Mouse (Mus musculus): Measurements from ENCODE around the gene Ltbp2. TPM values are rescaled to one million over a fixed set of nuclear protein-coding genes. Genes with fewer than 3 reads are reported as not detected.

Gene Ltbp2
- polyA plus RNA-seq, 1 experiment from 2014 or later, result 0.05 TPM

DNA sequence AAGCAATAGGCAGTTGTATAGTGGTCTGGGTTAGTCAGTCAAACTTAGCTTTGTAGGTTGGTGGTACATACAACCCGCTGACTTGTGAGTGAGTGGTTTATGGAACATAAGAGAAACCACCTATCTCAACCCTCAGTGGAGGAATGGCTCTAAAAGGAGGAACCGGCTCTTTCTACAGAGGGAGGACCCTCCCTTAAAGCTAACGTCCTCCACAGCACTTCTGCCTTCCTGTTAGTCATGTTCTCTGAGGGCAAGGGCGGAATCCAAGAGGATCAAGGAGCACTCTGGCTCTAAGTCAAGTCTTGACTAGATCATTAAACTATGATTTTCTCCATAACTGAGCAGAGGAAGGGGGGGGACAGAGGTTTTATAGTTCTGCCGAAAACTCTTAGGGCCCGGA is 108.8 kb downstream of the Ltbp2 start:
- H3K9me3 ChIP-seq (ENCODE audit: control insufficient read depth, low read length), result no peaks in the 10 kb centered on the region
- DNase-seq (ENCODE audit: low spot score, missing footprints), result no peak
- peaks cover 14% of the 10 kb centered on the region for H3K4me1 ChIP-seq (ENCODE audit: control insufficient read depth, insufficient read depth, low read length)
- no peak for ATAC-seq (ENCODE audit: low FRiP score)
- H3K27me3 ChIP-seq (ENCODE audit: control insufficient read depth, insufficient read depth, low read length), result no peaks in the 10 kb centered on the region
- peaks cover 11% of the 10 kb centered on the region; the same call in 1 of the 2 replicates for H3K36me3 ChIP-seq (ENCODE audit: control insufficient read depth, insufficient read depth, low read length)
- no peak overlapping the region for H3K4me2 ChIP-seq
- H3K4me3 ChIP-seq (ENCODE audit: low read depth, low read length), result no peak overlapping the region
- H3K27ac ChIP-seq (ENCODE audit: low read depth, low read length), result no peak overlapping the region
- no peak overlapping the region for H3K9ac ChIP-seq (ENCODE audit: low read length)
- 91% methylated on average over 6 of the region's 6 CpGs for WGBS

DNA sequence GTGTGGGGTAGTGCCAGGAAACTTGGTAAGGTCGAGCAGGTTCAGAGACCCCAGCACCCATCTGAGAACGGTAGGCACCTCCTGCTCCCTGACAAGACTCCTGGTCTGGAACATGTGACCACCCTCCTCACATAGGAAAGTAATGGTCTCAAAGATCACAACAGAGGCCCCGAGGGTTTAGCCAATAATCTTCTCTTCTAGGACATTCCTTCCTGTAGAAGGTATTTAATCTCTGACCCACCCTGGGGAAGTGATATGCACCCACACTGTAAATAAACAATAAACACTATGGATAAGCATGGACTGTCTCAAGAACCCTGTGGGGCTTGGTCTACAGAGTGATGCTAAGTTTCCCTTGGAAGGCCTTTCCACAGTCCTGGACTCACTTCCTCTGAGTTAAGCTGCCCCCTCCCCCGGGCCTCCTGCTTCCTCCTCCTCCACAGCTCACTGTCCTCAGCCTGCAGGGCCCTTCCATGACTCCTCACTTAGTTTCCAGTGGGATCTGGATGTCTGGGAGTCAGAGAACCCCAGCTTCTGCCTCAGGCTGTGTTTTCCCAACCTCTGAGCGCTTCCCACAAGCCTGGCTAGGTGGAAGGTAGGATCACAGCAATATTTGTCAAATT is 110.1 kb downstream of the Ltbp2 start:
- DNase-seq (ENCODE audit: low spot score, missing footprints), result no peak
- Histone ChIP-seq H3K9ac (ENCODE audit: low read length) (no peak overlapping the region), H3K4me3 (ENCODE audit: low read depth, low read length) (no peak overlapping the region), H3K36me3 (ENCODE audit: control insufficient read depth, insufficient read depth, low read length) (peaks cover 11% of the 10 kb centered on the region; the same call in 1 of the 2 replicates), H3K9me3 (ENCODE audit: control insufficient read depth, low read length) (no peaks in the 10 kb centered on the region), H3K27ac (ENCODE audit: low read depth, low read length) (no peak overlapping the region), H3K27me3 (ENCODE audit: control insufficient read depth, insufficient read depth, low read length) (no peaks in the 10 kb centered on the region), H3K4me1 (ENCODE audit: control insufficient read depth, insufficient read depth, low read length) (peaks cover 10% of the 10 kb centered on the region), H3K4me2 (no peak overlapping the region)
- 86% methylated on average over 5 of the region's 5 CpGs for WGBS
- no peak for ATAC-seq (ENCODE audit: low FRiP score)

DNA sequence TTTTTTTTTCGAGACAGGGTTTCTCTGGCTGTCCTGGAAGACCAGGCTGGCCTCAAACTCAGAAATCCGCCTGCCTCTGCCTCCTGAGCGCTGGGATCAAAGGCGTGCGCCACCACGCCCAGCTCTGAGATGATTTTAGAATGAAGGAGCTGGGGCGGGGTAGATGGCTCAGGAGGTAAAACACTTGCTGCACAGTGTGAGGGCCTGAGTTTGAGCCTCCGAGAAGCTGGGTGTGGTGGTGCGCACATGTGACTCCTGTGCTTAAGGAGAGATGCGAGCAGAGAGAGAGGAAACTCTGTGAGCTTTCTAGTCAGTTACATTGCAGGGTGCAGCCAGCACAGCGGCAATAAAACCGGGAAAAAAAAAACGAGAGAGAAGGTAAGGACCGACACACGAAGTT is 110.8 kb downstream of the Ltbp2 start:
- Histone ChIP-seq H3K27ac (ENCODE audit: low read depth, low read length) (no peak overlapping the region), H3K9ac (ENCODE audit: low read length) (no peak overlapping the region), H3K36me3 (ENCODE audit: control insufficient read depth, insufficient read depth, low read length) (peaks cover 13% of the 10 kb centered on the region), H3K27me3 (ENCODE audit: control insufficient read depth, insufficient read depth, low read length) (no peaks in the 10 kb centered on the region), H3K4me1 (ENCODE audit: control insufficient read depth, insufficient read depth, low read length) (peaks cover 6% of the 10 kb centered on the region), H3K4me2 (no peak overlapping the region), H3K4me3 (ENCODE audit: low read depth, low read length) (no peak overlapping the region), H3K9me3 (ENCODE audit: control insufficient read depth, low read length) (no peaks in the 10 kb centered on the region)
- ATAC-seq (ENCODE audit: low FRiP score) (no peak), DNase-seq (ENCODE audit: low spot score, missing footprints) (no peak)
- 92% methylated on average over 15 of the region's 15 CpGs for WGBS

DNA sequence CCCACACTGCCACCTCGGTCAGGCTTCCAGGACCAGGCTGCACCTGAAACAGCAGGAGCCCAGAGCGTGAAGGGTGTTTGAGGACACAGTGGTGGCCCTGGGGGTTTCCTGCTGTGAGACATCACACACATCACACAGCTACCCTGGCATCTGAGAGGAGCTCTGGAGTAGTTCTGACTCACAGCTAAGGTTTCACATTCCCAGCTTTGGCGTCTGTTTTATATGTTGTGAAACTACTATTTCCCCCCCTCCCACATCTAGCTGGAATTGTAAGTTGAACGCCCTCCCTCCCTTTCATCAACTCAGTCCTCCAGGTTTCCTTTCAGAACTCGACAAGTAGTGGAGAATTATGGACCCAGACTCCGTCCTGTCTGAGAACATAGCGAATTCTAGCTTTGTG is 111.6 kb downstream of the Ltbp2 start:
- peaks cover 4% of the 10 kb centered on the region; the same call in 1 of the 2 replicates for H3K4me1 ChIP-seq (ENCODE audit: control insufficient read depth, insufficient read depth, low read length)
- H3K27me3 ChIP-seq (ENCODE audit: control insufficient read depth, insufficient read depth, low read length), result no peaks in the 10 kb centered on the region
- peaks cover 18% of the 10 kb centered on the region for H3K36me3 ChIP-seq (ENCODE audit: control insufficient read depth, insufficient read depth, low read length)
- H3K9ac ChIP-seq (ENCODE audit: low read length), result no peak overlapping the region
- no peak overlapping the region for H3K4me3 ChIP-seq (ENCODE audit: low read depth, low read length)
- no peak for DNase-seq (ENCODE audit: low spot score, missing footprints)
- no peaks in the 10 kb centered on the region for H3K9me3 ChIP-seq (ENCODE audit: control insufficient read depth, low read length)
- ATAC-seq (ENCODE audit: low FRiP score), result no peak
- 92% methylated on average over 7 of the region's 7 CpGs for whole genome bisulfite sequencing
- no peak overlapping the region for H3K4me2 ChIP-seq
- no peak overlapping the region for H3K27ac ChIP-seq (ENCODE audit: low read depth, low read length)

DNA sequence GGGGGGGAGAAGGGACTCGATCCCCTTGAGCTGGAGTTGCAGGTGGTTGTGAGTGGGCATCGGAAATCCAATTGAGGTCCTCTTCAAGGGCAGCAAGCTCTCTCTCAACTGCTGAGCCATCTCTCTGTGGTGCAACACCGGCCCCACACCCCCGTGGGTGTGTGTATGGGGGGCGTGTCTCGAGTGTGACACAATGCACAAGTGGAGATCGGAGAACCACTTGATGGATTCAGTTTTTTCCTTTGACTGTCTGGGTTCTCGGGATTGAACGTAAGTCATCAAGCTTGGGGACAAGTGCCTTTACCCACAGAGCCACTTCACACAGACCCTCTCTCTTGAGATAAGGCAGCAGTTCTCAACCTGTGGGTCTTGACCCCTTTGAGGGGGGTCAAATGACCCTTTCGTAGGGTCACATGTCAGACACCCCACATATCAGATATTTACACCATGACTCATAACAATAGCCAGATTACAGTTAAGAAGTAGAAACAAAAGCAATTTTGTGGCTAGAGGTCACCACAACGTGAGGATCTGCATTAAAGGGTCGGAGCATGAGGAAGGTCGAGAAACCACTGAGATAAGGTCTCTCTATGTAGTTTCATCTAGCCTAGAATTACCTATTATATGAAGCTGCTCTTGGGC is 112.6 kb downstream of the Ltbp2 start:
- Histone ChIP-seq H3K27me3 (ENCODE audit: control insufficient read depth, insufficient read depth, low read length) (no peaks in the 10 kb centered on the region), H3K9me3 (ENCODE audit: control insufficient read depth, low read length) (no peaks in the 10 kb centered on the region), H3K4me1 (ENCODE audit: control insufficient read depth, insufficient read depth, low read length) (peaks cover 4% of the 10 kb centered on the region; the same call in 1 of the 2 replicates), H3K9ac (ENCODE audit: low read length) (no peak overlapping the region), H3K27ac (ENCODE audit: low read depth, low read length) (no peak overlapping the region), H3K4me2 (no peak overlapping the region), H3K4me3 (ENCODE audit: low read depth, low read length) (no peak overlapping the region), H3K36me3 (ENCODE audit: control insufficient read depth, insufficient read depth, low read length) (peaks cover 15% of the 10 kb centered on the region)
- WGBS, result 91% methylated on average over 13 of the region's 13 CpGs
- ATAC-seq (ENCODE audit: low FRiP score), result no peak
- DNase-seq (ENCODE audit: low spot score, missing footprints), result no peak

DNA sequence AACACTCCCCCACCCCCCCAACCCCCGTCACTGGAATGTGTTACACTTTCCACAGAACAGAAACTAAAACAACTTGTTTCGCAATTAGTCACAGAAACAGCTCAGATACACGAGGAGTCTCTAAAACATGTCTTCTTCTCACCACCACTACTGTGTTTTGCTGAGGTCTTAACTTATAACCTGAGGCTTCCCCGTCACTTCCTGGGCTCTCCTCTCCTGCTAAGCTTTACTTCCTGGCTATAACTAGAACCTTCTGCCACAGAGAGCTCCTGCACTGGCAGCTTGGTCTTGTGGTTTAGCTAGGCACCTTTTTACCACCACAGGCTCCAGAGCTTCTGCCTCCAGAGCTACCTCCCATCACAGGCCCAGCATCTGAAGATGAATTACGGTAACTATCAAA is 113.8 kb downstream of the Ltbp2 start:
- WGBS, result 91% methylated on average over 5 of the region's 5 CpGs
- H3K9ac ChIP-seq (ENCODE audit: low read length), result no peak overlapping the region
- no peak overlapping the region for H3K4me3 ChIP-seq (ENCODE audit: low read depth, low read length)
- no peak overlapping the region for H3K4me2 ChIP-seq
- H3K36me3 ChIP-seq (ENCODE audit: control insufficient read depth, insufficient read depth, low read length), result peaks cover 15% of the 10 kb centered on the region; the same call in 1 of the 2 replicates
- H3K27me3 ChIP-seq (ENCODE audit: control insufficient read depth, insufficient read depth, low read length), result no peaks in the 10 kb centered on the region
- peaks cover 4% of the 10 kb centered on the region; the same call in 1 of the 2 replicates for H3K4me1 ChIP-seq (ENCODE audit: control insufficient read depth, insufficient read depth, low read length)
- no peak for DNase-seq (ENCODE audit: low spot score, missing footprints)
- no peak for ATAC-seq (ENCODE audit: low FRiP score)
- H3K27ac ChIP-seq (ENCODE audit: low read depth, low read length), result no peak overlapping the region
- H3K9me3 ChIP-seq (ENCODE audit: control insufficient read depth, low read length), result no peaks in the 10 kb centered on the region

DNA sequence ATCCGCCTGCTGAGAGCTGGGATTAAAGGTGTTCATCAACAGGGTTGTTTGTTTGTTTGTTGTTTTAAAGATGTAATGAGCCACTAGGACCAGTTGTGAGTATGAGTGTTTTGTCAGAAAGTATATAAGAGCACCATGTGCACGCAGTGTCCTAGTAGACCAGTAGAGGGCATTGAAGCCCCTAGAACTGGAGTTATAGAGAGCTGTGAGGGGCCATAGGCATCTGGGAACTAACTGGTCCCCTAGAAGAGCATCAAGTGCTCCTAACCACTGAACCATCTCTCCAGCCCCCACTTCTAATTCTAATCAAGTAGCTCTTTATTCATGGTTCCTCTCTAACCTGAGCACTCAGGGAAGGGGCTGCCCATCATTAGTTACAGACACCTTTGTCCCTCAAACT is 117.3 kb downstream of the Ltbp2 start:
- no peak overlapping the region for H3K27ac ChIP-seq (ENCODE audit: low read depth, low read length)
- DNase-seq (ENCODE audit: low spot score, missing footprints) (no peak), ATAC-seq (ENCODE audit: low FRiP score) (no peak)
- H3K9me3 ChIP-seq (ENCODE audit: control insufficient read depth, low read length), result no peaks in the 10 kb centered on the region
- H3K9ac ChIP-seq (ENCODE audit: low read length), result no peak overlapping the region
- no peak overlapping the region for H3K4me3 ChIP-seq (ENCODE audit: low read depth, low read length)
- 81% methylated on average over 2 of the region's 2 CpGs for WGBS
- H3K27me3 ChIP-seq (ENCODE audit: control insufficient read depth, insufficient read depth, low read length), result no peaks in the 10 kb centered on the region
- H3K4me2 ChIP-seq, result no peak overlapping the region
- no peaks in the 10 kb centered on the region for H3K4me1 ChIP-seq (ENCODE audit: control insufficient read depth, insufficient read depth, low read length)
- peaks cover 11% of the 10 kb centered on the region; the same call in 1 of the 2 replicates for H3K36me3 ChIP-seq (ENCODE audit: control insufficient read depth, insufficient read depth, low read length)

DNA sequence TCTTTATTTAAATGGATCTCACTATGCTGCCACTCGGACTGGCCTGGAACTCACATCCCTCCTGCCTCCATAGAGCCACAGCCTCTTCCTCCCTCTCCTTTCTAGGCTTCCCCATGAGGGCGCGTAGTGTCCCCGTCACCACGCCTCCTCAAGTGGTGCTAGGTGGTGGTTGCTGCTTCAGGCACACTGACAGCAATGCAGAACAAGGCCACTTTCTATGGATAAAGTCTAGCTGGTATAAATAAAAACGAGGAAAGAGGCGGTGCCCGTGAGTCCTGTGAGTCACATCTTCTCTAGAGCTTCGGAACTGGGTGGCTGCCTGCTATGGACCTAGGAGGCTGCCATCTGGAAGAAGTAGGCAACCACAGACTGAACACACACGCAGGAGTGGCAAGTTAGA is 120.3 kb downstream of the Ltbp2 start:
- H3K4me2 ChIP-seq, result no peak overlapping the region
- H3K9ac ChIP-seq (ENCODE audit: low read length), result no peak overlapping the region
- no peak overlapping the region for H3K4me3 ChIP-seq (ENCODE audit: low read depth, low read length)
- H3K36me3 ChIP-seq (ENCODE audit: control insufficient read depth, insufficient read depth, low read length), result peaks cover 9% of the 10 kb centered on the region; the same call in 1 of the 2 replicates
- no peaks in the 10 kb centered on the region for H3K9me3 ChIP-seq (ENCODE audit: control insufficient read depth, low read length)
- DNase-seq (ENCODE audit: low spot score, missing footprints) (no peak), ATAC-seq (ENCODE audit: low FRiP score) (no peak)
- H3K4me1 ChIP-seq (ENCODE audit: control insufficient read depth, insufficient read depth, low read length), result peaks cover 21% of the 10 kb centered on the region
- no peak overlapping the region for H3K27ac ChIP-seq (ENCODE audit: low read depth, low read length)
- 92% methylated on average over 10 of the region's 10 CpGs for WGBS
- H3K27me3 ChIP-seq (ENCODE audit: control insufficient read depth, insufficient read depth, low read length), result no peaks in the 10 kb centered on the region

DNA sequence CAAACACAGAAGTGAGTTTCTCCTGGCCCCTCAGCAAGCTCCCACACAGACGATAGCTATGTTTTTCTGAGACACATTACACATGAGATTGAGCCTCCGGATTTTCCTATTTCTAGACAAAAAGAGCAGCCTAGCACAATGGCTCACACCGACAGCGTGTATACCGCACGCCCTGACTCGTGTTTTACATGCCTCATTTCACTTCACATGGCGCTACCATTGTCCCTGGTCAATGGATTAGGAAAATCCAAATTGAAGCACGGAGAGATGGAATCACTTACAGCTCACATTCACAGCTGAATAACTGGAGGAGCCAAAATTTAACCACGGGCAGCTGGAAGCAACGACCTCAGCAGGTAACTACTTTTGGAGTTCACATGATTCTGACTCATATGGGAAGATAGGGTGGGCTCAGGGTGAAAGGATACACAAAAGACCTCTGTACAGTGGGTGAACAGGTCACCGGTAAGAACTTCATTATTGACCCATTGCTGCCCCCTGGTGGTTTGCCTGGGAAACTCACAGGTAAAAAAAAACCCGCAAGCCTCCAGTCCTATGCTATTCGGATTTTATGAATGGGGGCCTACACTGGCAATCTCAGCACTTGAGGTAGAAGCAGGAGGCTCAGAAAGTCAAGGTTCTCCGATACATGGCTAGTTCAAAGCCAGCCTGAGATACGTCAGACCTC is 121.2 kb downstream of the Ltbp2 start:
- no peak overlapping the region for H3K4me2 ChIP-seq
- WGBS, result 43% methylated on average over 16 of the region's 16 CpGs
- ATAC-seq (ENCODE audit: low FRiP score), result peak; percentile 61; the same call in 1 of the 2 replicates
- H3K4me3 ChIP-seq (ENCODE audit: low read depth, low read length), result no peak overlapping the region
- H3K27me3 ChIP-seq (ENCODE audit: control insufficient read depth, insufficient read depth, low read length), result no peaks in the 10 kb centered on the region
- no peaks in the 10 kb centered on the region for H3K9me3 ChIP-seq (ENCODE audit: control insufficient read depth, low read length)
- no peak overlapping the region for H3K27ac ChIP-seq (ENCODE audit: low read depth, low read length)
- H3K36me3 ChIP-seq (ENCODE audit: control insufficient read depth, insufficient read depth, low read length), result 0 out of 2 replicates have a peak, but pooled peaks cover 4% of the 10 kb centered on the region
- DNase-seq (ENCODE audit: low spot score, missing footprints), result peak; percentile 97
- H3K4me1 ChIP-seq (ENCODE audit: control insufficient read depth, insufficient read depth, low read length), result peaks cover 21% of the 10 kb centered on the region
- H3K9ac ChIP-seq (ENCODE audit: low read length), result no peak overlapping the region

All from midbrain, embryonic 11.5 days (tissue).